Mouse (Mus musculus): ENCODE data around the gene Htra1. TPM values are rescaled to one million over a fixed set of nuclear protein-coding genes. Genes with fewer than 3 reads are reported as not detected.

Htra1 gene
- total and polyA plus RNA-seq, 2 experiments from 2014 or later: 79.7 to 95.2 TPM

DNA sequence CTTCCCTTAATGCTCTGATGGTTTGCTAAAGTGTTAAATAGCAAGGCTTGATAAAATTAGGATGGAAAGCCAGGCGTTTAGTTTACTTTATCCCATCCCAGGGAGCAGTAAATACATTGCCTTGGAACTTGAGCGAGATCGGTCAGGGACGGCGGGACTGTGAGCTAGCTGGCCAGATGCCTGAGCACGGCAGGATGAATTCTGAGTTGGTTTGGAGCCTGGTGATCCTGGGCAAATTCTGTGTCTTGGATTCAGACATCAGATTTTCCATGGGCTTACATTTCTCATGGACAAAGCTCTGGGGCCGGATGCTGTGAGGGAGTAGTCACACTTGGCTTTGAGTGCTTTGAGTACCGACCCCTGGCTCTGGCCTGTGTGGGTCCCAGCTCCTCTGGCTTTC is 4.8 kb downstream of the Htra1 start:
- Histone ChIP-seq H3K27me3 (ENCODE audit: control insufficient read depth, insufficient read depth, low read length) (0 out of 2 replicates have a peak, but pooled peaks cover 4% of the 10 kb centered on the region), H3K9ac (replicated peaks; ENCODE audit: low read depth, low read length) (no peak overlapping the region), H3K4me1 (ENCODE audit: control insufficient read depth, insufficient read depth) (peaks cover 22% of the 10 kb centered on the region), H3K9me3 (replicated peaks; ENCODE audit: control insufficient read depth, low read length) (no peaks in the 10 kb centered on the region), H3K27ac (ENCODE audit: low read depth) (no peak overlapping the region), H3K4me3 (ENCODE audit: low read depth, low read length) (no peak overlapping the region), H3K4me2 (ENCODE audit: low read depth, low read length) (no peak overlapping the region), H3K36me3 (replicated peaks; ENCODE audit: control insufficient read depth, insufficient read depth, low read length) (no peaks in the 10 kb centered on the region)
- DNase-seq (ENCODE audit: low spot score): no peak
- no peak for ATAC-seq (ENCODE audit: insufficient read depth, low read depth)
- TF ChIP-seq EP300 (IDR thresholded peaks at IDR 0.05; ENCODE audit: low read depth) (no peak), CTCF (IDR thresholded peaks at IDR 0.05; ENCODE audit: low read depth) (no peak)
- WGBS: 76% methylated on average over 8 of the region's 8 CpGs

DNA sequence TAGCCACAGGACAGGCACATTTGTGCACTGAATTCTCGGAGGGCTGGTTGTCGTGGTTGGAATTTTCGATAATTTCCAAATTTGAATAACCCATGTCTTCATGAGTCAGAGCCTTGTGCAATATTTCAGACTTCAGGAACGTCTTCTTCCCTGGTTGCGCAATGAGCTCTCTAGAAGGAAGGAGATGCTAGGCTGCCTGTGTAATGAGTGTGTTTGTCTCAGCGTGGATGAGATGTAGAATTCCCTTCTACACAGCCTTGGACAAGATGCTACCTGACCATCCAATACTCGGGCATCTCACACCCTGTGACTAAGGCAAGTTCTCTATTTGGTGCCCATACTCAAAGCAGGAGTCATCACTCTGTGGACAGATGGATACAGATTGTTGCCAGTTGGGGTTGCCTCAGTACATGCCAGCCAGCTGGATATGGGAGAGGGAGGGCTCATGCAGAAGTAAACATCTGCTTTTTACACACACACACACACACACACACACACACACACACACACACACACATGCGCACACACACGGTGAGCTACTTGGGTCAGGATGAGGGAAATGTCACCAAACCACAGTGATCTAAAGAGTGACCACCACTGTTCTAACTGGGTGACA is 7.5 kb downstream of the Htra1 start:
- Histone ChIP-seq H3K36me3 (replicated peaks; ENCODE audit: control insufficient read depth, insufficient read depth, low read length) (no peaks in the 10 kb centered on the region), H3K4me3 (ENCODE audit: low read depth, low read length) (no peak overlapping the region), H3K9ac (replicated peaks; ENCODE audit: low read depth, low read length) (no peak overlapping the region), H3K4me2 (ENCODE audit: low read depth, low read length) (no peak overlapping the region), H3K27ac (ENCODE audit: low read depth) (no peak overlapping the region), H3K9me3 (replicated peaks; ENCODE audit: control insufficient read depth, low read length) (no peaks in the 10 kb centered on the region), H3K27me3 (ENCODE audit: control insufficient read depth, insufficient read depth, low read length) (no peaks in the 10 kb centered on the region), H3K4me1 (ENCODE audit: control insufficient read depth, insufficient read depth) (peaks cover 28% of the 10 kb centered on the region)
- 84% methylated on average over 9 of the region's 9 CpGs for WGBS
- ATAC-seq (ENCODE audit: insufficient read depth, low read depth) (no peak), DNase-seq (ENCODE audit: low spot score) (no peak)
- no peak for TF ChIP-seq EP300 (IDR thresholded peaks at IDR 0.05; ENCODE audit: low read depth)
- TF ChIP-seq CTCF (IDR thresholded peaks at IDR 0.05; ENCODE audit: low read depth): no peak

DNA sequence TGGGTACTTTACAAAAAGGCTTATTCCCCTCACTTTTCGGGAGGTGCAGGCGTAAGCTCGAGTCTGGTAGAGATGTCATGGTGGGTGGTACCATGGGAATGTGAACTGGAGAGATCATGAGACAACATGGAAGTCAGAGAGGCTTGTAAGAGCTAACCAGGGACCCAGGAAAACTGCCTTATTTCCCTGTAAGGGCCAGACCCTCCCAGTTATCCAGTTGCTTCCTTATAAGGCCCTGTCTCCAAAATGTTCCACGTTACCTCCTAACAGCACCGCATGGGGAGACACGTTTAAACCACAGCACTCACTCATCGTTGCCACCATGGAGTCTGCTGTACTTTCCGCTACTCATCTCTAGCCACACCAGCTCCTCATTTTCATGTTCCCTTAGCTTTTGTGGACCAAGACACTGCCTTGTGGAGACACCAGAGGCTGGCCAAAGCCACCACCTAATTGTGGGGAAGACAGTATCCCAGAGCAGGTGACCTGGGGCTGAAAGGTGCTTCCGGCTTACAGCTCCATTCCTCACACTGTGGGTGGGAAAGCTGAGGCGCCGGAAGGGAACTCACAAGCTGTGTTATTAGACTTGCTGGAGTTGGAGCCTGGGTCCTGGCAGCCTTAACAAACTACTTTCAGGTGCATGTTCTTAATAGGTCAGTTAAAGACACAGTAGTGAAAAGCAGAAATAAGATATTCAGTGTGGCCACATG is 9.0 kb downstream of the Htra1 start:
- no peaks in the 10 kb centered on the region for H3K27me3 ChIP-seq (ENCODE audit: control insufficient read depth, insufficient read depth, low read length)
- no peak for TF ChIP-seq CTCF (IDR thresholded peaks at IDR 0.05; ENCODE audit: low read depth)
- TF ChIP-seq EP300 (IDR thresholded peaks at IDR 0.05; ENCODE audit: low read depth): no peak
- DNase-seq (ENCODE audit: low spot score) (no peak), ATAC-seq (ENCODE audit: insufficient read depth, low read depth) (no peak)
- H3K4me3 ChIP-seq (ENCODE audit: low read depth, low read length): no peak overlapping the region
- 89% methylated on average over 11 of the region's 11 CpGs for WGBS
- no peak overlapping the region for H3K4me2 ChIP-seq (ENCODE audit: low read depth, low read length)
- H3K4me1 ChIP-seq (ENCODE audit: control insufficient read depth, insufficient read depth): peaks cover 30% of the 10 kb centered on the region
- H3K9me3 ChIP-seq (replicated peaks; ENCODE audit: control insufficient read depth, low read length): no peaks in the 10 kb centered on the region
- no peak overlapping the region for H3K27ac ChIP-seq (ENCODE audit: low read depth)
- H3K9ac ChIP-seq (replicated peaks; ENCODE audit: low read depth, low read length): no peak overlapping the region
- H3K36me3 ChIP-seq (replicated peaks; ENCODE audit: control insufficient read depth, insufficient read depth, low read length): no peaks in the 10 kb centered on the region

DNA sequence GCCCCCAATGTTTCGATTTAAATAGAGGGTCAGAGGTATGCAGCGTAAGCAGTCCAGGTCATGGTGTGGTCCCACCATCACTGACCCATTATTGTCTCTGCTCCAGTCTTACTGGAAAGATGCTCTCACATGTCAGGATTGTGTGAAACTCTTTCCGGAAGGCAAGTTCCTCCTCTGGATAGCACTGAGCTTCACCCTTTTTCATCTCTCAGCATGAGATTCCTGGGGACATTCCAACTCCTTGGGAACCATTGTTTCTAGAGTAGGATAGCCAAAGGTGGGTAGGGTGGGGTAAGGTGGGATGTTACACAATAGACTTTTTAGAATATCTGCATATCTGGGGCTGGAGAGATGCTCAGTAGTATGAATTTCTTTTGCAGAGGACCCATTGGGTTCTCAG is 9.8 kb downstream of the Htra1 start:
- TF ChIP-seq CTCF (IDR thresholded peaks at IDR 0.05; ENCODE audit: low read depth) (no peak), EP300 (IDR thresholded peaks at IDR 0.05; ENCODE audit: low read depth) (no peak)
- H3K4me1 ChIP-seq (ENCODE audit: control insufficient read depth, insufficient read depth): peaks cover 30% of the 10 kb centered on the region
- no peaks in the 10 kb centered on the region for H3K27me3 ChIP-seq (ENCODE audit: control insufficient read depth, insufficient read depth, low read length)
- ATAC-seq (ENCODE audit: insufficient read depth, low read depth) (no peak), DNase-seq (ENCODE audit: low spot score) (no peak)
- no peak overlapping the region for H3K27ac ChIP-seq (ENCODE audit: low read depth)
- H3K36me3 ChIP-seq (replicated peaks; ENCODE audit: control insufficient read depth, insufficient read depth, low read length): no peaks in the 10 kb centered on the region
- WGBS: 89% methylated on average over 3 of the region's 3 CpGs
- no peak overlapping the region for H3K4me2 ChIP-seq (ENCODE audit: low read depth, low read length)
- H3K9ac ChIP-seq (replicated peaks; ENCODE audit: low read depth, low read length): no peak overlapping the region
- no peak overlapping the region for H3K4me3 ChIP-seq (ENCODE audit: low read depth, low read length)
- H3K9me3 ChIP-seq (replicated peaks; ENCODE audit: control insufficient read depth, low read length): no peaks in the 10 kb centered on the region

DNA sequence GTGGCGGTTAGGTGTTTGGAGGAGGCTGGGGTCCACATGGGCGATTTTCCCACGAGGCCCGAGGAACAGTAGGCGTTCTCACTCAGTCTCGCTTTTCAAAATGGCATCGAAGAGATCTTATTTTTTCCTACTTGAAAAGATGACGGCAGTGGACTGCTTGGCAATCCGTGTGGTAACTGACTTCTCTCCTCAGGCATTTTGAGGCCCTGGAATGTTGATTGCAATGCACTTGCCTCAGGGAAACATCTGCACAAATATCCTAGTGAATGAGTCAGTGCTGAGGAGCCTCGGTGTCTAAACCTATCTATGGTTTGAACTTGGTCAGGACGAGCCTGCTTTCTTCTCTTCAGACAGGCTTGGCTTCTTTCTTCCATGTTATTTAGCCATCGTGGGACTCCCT is 10.4 kb downstream of the Htra1 start:
- 68% methylated on average over 12 of the region's 12 CpGs for WGBS
- Histone ChIP-seq H3K27ac (ENCODE audit: low read depth) (no peak overlapping the region), H3K4me3 (ENCODE audit: low read depth, low read length) (no peak overlapping the region), H3K9ac (replicated peaks; ENCODE audit: low read depth, low read length) (no peak overlapping the region), H3K4me1 (ENCODE audit: control insufficient read depth, insufficient read depth) (peaks cover 35% of the 10 kb centered on the region), H3K36me3 (replicated peaks; ENCODE audit: control insufficient read depth, insufficient read depth, low read length) (no peaks in the 10 kb centered on the region), H3K9me3 (replicated peaks; ENCODE audit: control insufficient read depth, low read length) (no peaks in the 10 kb centered on the region), H3K27me3 (ENCODE audit: control insufficient read depth, insufficient read depth, low read length) (no peaks in the 10 kb centered on the region), H3K4me2 (ENCODE audit: low read depth, low read length) (no peak overlapping the region)
- no peak for ATAC-seq (ENCODE audit: insufficient read depth, low read depth)
- no peak for DNase-seq (ENCODE audit: low spot score)
- TF ChIP-seq EP300 (IDR thresholded peaks at IDR 0.05; ENCODE audit: low read depth) (no peak), CTCF (IDR thresholded peaks at IDR 0.05; ENCODE audit: low read depth) (no peak)
